Mouse (Mus musculus): ENCODE results near the gene Rpl22l1. TPM values are rescaled to one million over a fixed set of nuclear protein-coding genes. Genes with fewer than 3 reads are reported as not detected.
"Not testable (repeated sequence)": the region's sequence is repeated elsewhere in the genome, so short reads cannot be mapped to it uniquely, and the experiment has no call there.

Gene Rpl22l1
- 170 and 232 TPM in 2 replicates for total RNA-seq (2017)

- peak; percentile 96 for ATAC-seq (replicated peaks; ENCODE audit: low read depth, poor library complexity, severe bottlenecking)
Measured at GRCm38 (mm10) chr3:28805301-28806097, at the start of gene Rpl22l1. TSS of gene Rpl22l1 (plus strand) at chr3:28805436.

- no peak for ATAC-seq (replicated peaks; ENCODE audit: low read depth, poor library complexity, severe bottlenecking)
Measured at GRCm38 (mm10) chr3:28755477-28755876, 49.8 kb upstream of the Rpl22l1 start.

- no peak for ATAC-seq (replicated peaks; ENCODE audit: low read depth, poor library complexity, severe bottlenecking)
Measured at GRCm38 (mm10) chr3:28761225-28761789, 43.9 kb upstream of the Rpl22l1 start.

GRCm38 (mm10) chr3:28766935-28767334 is 38.3 kb upstream of the Rpl22l1 start:
- ATAC-seq (replicated peaks; ENCODE audit: low read depth, poor library complexity, severe bottlenecking) = no peak

- no peak for ATAC-seq (replicated peaks; ENCODE audit: low read depth, poor library complexity, severe bottlenecking)
Measured at GRCm38 (mm10) chr3:28768222-28768621, 37.0 kb upstream of the Rpl22l1 start.

GRCm38 (mm10) chr3:28772919-28773318 is 32.3 kb upstream of the Rpl22l1 start:
- ATAC-seq (replicated peaks; ENCODE audit: low read depth, poor library complexity, severe bottlenecking) = not testable (repeated sequence)

GRCm38 (mm10) chr3:28775361-28775760 is 29.9 kb upstream of the Rpl22l1 start:
- peak; percentile 80 for ATAC-seq (replicated peaks; ENCODE audit: low read depth, poor library complexity, severe bottlenecking)

- ATAC-seq (replicated peaks; ENCODE audit: low read depth, poor library complexity, severe bottlenecking) = peak; percentile 62
Measured at GRCm38 (mm10) chr3:28775958-28776357, 29.3 kb upstream of the Rpl22l1 start.

GRCm38 (mm10) chr3:28776491-28776890 is 28.7 kb upstream of the Rpl22l1 start:
- no peak for ATAC-seq (replicated peaks; ENCODE audit: low read depth, poor library complexity, severe bottlenecking)

GRCm38 (mm10) chr3:28780511-28780910 is 24.7 kb upstream of the Rpl22l1 start:
- peak; percentile 6; the same call in 1 of the 2 replicates for ATAC-seq (replicated peaks; ENCODE audit: low read depth, poor library complexity, severe bottlenecking)

GRCm38 (mm10) chr3:28780994-28781393 is 24.2 kb upstream of the Rpl22l1 start, which contains the start of gene Eif5a2:
TSS of gene Eif5a2 (plus strand) at chr3:28781276.
- peak; percentile 94 for ATAC-seq (replicated peaks; ENCODE audit: low read depth, poor library complexity, severe bottlenecking)

- ATAC-seq (replicated peaks; ENCODE audit: low read depth, poor library complexity, severe bottlenecking) = peak; percentile 45
Measured at GRCm38 (mm10) chr3:28781422-28781821, 23.8 kb upstream of the Rpl22l1 start.

- 0 out of 2 replicates have a peak, but pooled peaks have one; percentile 1 for ATAC-seq (replicated peaks; ENCODE audit: low read depth, poor library complexity, severe bottlenecking)
Measured at GRCm38 (mm10) chr3:28781848-28782247, 23.4 kb upstream of the Rpl22l1 start.

GRCm38 (mm10) chr3:28784176-28784575 is 21.1 kb upstream of the Rpl22l1 start:
- no peak for ATAC-seq (replicated peaks; ENCODE audit: low read depth, poor library complexity, severe bottlenecking)

GRCm38 (mm10) chr3:28794835-28795234 is 10.4 kb upstream of the Rpl22l1 start:
- no peak for ATAC-seq (replicated peaks; ENCODE audit: low read depth, poor library complexity, severe bottlenecking)

GRCm38 (mm10) chr3:28808039-28808643 is 2.9 kb downstream of the Rpl22l1 start:
- ATAC-seq (replicated peaks; ENCODE audit: low read depth, poor library complexity, severe bottlenecking) = no peak

GRCm38 (mm10) chr3:28811441-28811840 is 6.2 kb downstream of the Rpl22l1 start:
- ATAC-seq (replicated peaks; ENCODE audit: low read depth, poor library complexity, severe bottlenecking) = no peak

GRCm38 (mm10) chr3:28814361-28814760 is 9.1 kb downstream of the Rpl22l1 start:
- peak; percentile 92 for ATAC-seq (replicated peaks; ENCODE audit: low read depth, poor library complexity, severe bottlenecking)

- ATAC-seq (replicated peaks; ENCODE audit: low read depth, poor library complexity, severe bottlenecking) = no peak
Measured at GRCm38 (mm10) chr3:28816010-28816540, 10.8 kb downstream of the Rpl22l1 start.

- no peak for ATAC-seq (replicated peaks; ENCODE audit: low read depth, poor library complexity, severe bottlenecking)
Measured at GRCm38 (mm10) chr3:28826272-28826671, 21.0 kb downstream of the Rpl22l1 start.

GRCm38 (mm10) chr3:28827605-28828004 is 22.4 kb downstream of the Rpl22l1 start:
- no peak for ATAC-seq (replicated peaks; ENCODE audit: low read depth, poor library complexity, severe bottlenecking)
